Mouse (Mus musculus) forebrain, postnatal 0 days (tissue): ENCODE measurements around the gene Igdcc3. TPM values are rescaled to one million over a fixed set of nuclear protein-coding genes. Genes with fewer than 3 reads are reported as not detected.
"Not testable (repeated sequence)": the region's sequence is repeated elsewhere in the genome, so short reads cannot be mapped to it uniquely, and the experiment has no call there.

Source experiments
- ATAC-seq: fragments of 200-750 bp; cut with Nextera tagmentation; 2 replicates; pipeline ENCODE4 v1.8.0; 2017; ENCODE audit warnings: mild to moderate bottlenecking, moderate library complexity
- DNase-seq: peaks from one replicate; pipeline ENCODE4 v3.0.0-alpha.2; 2015
- H3K27ac ChIP-seq: fragments of 300-500 bp; sonication (generic); 2 replicates; pipeline ENCODE4 v1.5.1; 2014; ENCODE audit warnings: low read depth, mild to moderate bottlenecking, antibody characterized with exemption, low read length, moderate library complexity, mixed read lengths
- H3K27me3 ChIP-seq: fragments of 300-500 bp; sonication (generic); 2 replicates; pipeline ENCODE4 v1.6.1; 2014; ENCODE audit warnings: mild to moderate bottlenecking, low read length, mixed read lengths; ENCODE audit not compliant: insufficient read depth
- H3K36me3 ChIP-seq: fragments of 300-500 bp; sonication (generic); 2 replicates; pipeline ENCODE4 v1.6.1; 2014; ENCODE audit warnings: mild to moderate bottlenecking, moderate library complexity; ENCODE audit not compliant: insufficient read depth
- H3K4me1 ChIP-seq: fragments of 300-500 bp; sonication (generic); 2 replicates; pipeline ENCODE4 v1.6.1; 2014; ENCODE audit warnings: antibody characterized with exemption; ENCODE audit not compliant: insufficient read depth
- H3K4me2 ChIP-seq: fragments of 300-500 bp; sonication (generic); 2 replicates; pipeline ENCODE4 v1.6.1; 2014; ENCODE audit warnings: low read depth, mild to moderate bottlenecking, moderate library complexity
- H3K4me3 ChIP-seq: fragments of 300-500 bp; sonication (generic); 2 replicates; pipeline ENCODE4 v1.5.1; 2014; ENCODE audit warnings: low read depth, low read length, mixed read lengths
- H3K9ac ChIP-seq: fragments of 300-500 bp; sonication (generic); 2 replicates; pipeline ENCODE4 v1.6.1; 2014; ENCODE audit warnings: mild to moderate bottlenecking
- H3K9me3 ChIP-seq: fragments of 300-500 bp; sonication (generic); 2 replicates; pipeline ENCODE4 v1.6.1; 2016; ENCODE audit warnings: low read length
- CTCF ChIP-seq: sonication (generic); IDR thresholded peaks from 2 replicates; pipeline ENCODE4 v1.5.1; 2016; ENCODE audit warnings: antibody characterized with exemption, control low read depth, low read depth
- WGBS: fragments of 180-500 bp; shearing (Covaris S2); extraction: QIAGEN DNeasy Blood & Tissue Kit; methylation state at CpG from one replicate; pipeline ENCODE4 v1.1.7; 2014; 5-methylcytosine and 5-hydroxymethylcytosine counted together
- polyA plus RNA-seq: library from polyadenylated mRNA; unstranded; fragments of >200 nt; fragmentation: Nextera tagmentation; extraction: Ambion mirVana; gene quantifications from 2 replicates; pipeline ENCODE4 v1.2.1, GENCODE M21; 2015
- total RNA-seq: library from RNA; depleted of rRNA; stranded (reverse); fragments of >200 nt; gene quantifications from 2 replicates; pipeline ENCODE4 v1.2.3, GENCODE M21; 2014

The Igdcc3 gene
- total and polyA plus RNA-seq, 2 experiments from 2014 or later: 3.0 to 4.2 TPM

DNA sequence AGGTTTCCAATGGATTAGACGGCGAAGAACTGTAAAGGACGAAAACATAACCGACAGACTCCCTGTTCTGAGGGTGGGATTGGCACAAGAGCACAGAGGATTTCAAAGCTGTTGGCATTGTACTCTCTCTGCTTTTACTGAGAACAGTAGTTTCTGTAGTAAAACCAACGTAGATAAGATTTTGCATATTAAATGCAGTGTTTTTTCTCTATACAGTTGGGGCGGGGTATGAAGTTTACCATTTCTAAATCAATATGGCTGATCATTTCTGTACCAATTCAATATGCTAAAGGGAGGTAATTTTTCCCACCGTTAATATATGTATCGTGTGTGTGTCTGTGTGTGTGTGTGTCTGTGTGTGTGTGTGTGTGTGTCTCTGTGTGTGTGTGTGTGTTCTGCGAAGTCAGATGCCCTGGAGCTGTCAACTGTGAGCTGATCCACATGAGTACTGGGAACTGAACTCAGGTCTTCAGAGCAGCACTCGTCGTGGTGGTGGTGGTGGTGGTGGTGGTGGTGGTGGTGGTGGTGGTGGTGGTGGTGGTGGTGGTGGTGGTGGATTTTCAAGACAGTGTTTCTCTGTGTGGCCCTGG, 61.3 kb downstream of the Igdcc3 start:
- ATAC-seq: peak; percentile 8; the same call in 1 of the 2 replicates
- 19% methylated on average over 11 of the region's 11 CpGs for WGBS
- Histone ChIP-seq H3K27me3 (no peaks in the 10 kb centered on the region), H3K27ac (peak overlapping the region; percentile 89), H3K36me3 (no peaks in the 10 kb centered on the region), H3K4me3 (peak overlapping the region; percentile 50), H3K4me1 (no peaks in the 10 kb centered on the region), H3K4me2 (peak overlapping the region; percentile 53), H3K9ac (peak overlapping the region; percentile 73), H3K9me3 (no peaks in the 10 kb centered on the region)
- no peak for DNase-seq
- TF ChIP-seq CTCF: no peak

- H3K36me3 ChIP-seq: no peaks in the 10 kb centered on the region
- WGBS: 73% methylated on average over 11 of the region's 11 CpGs
- H3K27me3 ChIP-seq: no peaks in the 10 kb centered on the region
- H3K9me3 ChIP-seq: no peaks in the 10 kb centered on the region
- no peak for TF ChIP-seq CTCF
- H3K4me2 ChIP-seq: no peak overlapping the region
- H3K4me3 ChIP-seq: no peak overlapping the region
- no peak overlapping the region for H3K27ac ChIP-seq
- ATAC-seq (no peak), DNase-seq (no peak)
- H3K9ac ChIP-seq: no peak overlapping the region
- no peaks in the 10 kb centered on the region for H3K4me1 ChIP-seq
Observed at GRCm38 (mm10) chr9:65205049-65205815, 64.2 kb downstream of the Igdcc3 start.

- not testable (repeated sequence) for H3K9ac ChIP-seq, H3K27ac ChIP-seq, H3K4me2 ChIP-seq, DNase-seq, H3K4me1 ChIP-seq, H3K9me3 ChIP-seq, H3K36me3 ChIP-seq, ATAC-seq, H3K4me3 ChIP-seq, H3K27me3 ChIP-seq
- 91% methylated on average over 7 of the region's 9 CpGs for WGBS
Observed at GRCm38 (mm10) chr9:65207041-65207815, 66.2 kb downstream of the Igdcc3 start.

DNA sequence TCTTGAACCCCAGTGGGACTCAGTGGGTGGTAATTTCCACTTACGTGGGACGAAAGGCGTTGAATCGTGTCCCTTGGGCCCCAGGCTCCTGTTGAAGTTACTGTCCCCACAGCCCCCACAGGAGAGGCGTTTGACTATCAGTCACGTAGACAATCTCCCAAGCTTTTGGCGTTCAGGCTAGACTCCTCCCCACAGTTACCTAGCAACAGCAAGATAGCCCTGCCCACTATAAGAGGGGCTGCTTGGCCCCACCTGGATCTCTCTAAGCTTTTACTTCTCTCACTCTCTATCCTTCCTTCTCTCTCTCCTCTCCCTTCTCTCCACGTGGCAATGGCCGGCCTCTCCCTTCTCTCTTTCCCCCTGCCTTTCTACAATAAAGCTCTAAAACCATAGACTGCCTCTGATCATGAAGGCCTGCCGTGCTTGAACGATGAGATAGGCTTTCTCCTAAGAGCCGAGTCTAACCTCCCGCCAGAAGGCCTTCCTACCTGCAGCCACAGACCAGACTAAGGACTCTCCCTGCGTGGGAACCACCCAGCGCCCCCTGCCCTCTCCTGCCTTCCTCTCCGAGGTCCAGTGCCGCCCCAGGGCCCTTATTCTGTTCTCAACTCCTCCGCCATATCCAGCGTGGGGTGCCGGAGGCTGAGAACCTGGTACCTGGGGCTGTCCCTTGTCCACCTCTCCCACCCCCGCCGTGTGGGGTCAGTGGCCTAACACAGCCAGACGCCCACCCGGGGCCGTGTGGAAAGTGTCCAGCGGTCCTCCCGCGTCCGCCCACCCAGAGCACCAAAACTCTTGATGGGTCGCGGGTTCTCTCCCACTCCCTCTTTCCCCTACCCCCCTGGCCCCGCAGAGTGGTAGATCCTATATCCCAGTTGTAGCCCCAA, 67.5 kb downstream of the Igdcc3 start:
- no peak for TF ChIP-seq CTCF
- Histone ChIP-seq H3K4me2 (no peak overlapping the region), H3K9me3 (no peaks in the 10 kb centered on the region), H3K27ac (no peak overlapping the region), H3K9ac (no peak overlapping the region), H3K36me3 (no peaks in the 10 kb centered on the region), H3K27me3 (no peaks in the 10 kb centered on the region), H3K4me1 (no peaks in the 10 kb centered on the region), H3K4me3 (no peak overlapping the region)
- 91% methylated on average over 32 of the region's 32 CpGs for WGBS
- no peak for DNase-seq
- ATAC-seq: no peak

- Histone ChIP-seq H3K36me3 (no peaks in the 10 kb centered on the region), H3K4me2 (no peak overlapping the region), H3K4me1 (0 out of 2 replicates have a peak, but pooled peaks cover 2% of the 10 kb centered on the region), H3K4me3 (no peak overlapping the region), H3K27me3 (no peaks in the 10 kb centered on the region), H3K9ac (no peak overlapping the region), H3K9me3 (no peaks in the 10 kb centered on the region), H3K27ac (no peak overlapping the region)
- no peak for TF ChIP-seq CTCF
- DNase-seq (no peak), ATAC-seq (no peak)
- WGBS: 32% methylated on average over 1 of the region's 1 CpGs
Observed at GRCm38 (mm10) chr9:65211598-65211997, 70.6 kb downstream of the Igdcc3 start.

DNA sequence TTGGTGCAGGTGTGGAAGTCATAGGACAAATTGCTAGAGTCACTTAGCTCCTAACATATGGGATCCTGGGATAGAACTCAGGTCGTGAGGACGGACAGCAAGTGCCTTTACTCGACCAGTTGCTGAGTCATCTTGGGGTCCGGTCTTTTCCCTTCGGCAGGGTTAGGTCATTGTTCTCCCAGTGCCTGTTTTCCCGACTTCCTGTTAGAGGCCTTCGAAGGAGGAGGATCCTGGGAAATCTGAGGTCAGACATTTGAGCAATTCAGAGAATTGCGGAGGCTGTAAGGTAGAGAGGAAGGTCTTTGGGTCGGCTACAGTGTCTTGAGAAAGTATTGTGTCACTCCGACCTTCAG, 73.4 kb downstream of the Igdcc3 start:
- no peaks in the 10 kb centered on the region for H3K27me3 ChIP-seq
- DNase-seq (no peak), ATAC-seq (no peak)
- 14% methylated on average over 10 of the region's 10 CpGs for WGBS
- H3K36me3 ChIP-seq: no peaks in the 10 kb centered on the region
- H3K9ac ChIP-seq: peak overlapping the region; percentile 89; the same call in 1 of the 2 replicates
- peak overlapping the region; percentile 85 for H3K27ac ChIP-seq
- peak overlapping the region; percentile 96 for H3K4me2 ChIP-seq
- peak overlapping the region; percentile 61 for H3K4me3 ChIP-seq
- no peak for TF ChIP-seq CTCF
- H3K4me1 ChIP-seq: 0 out of 2 replicates have a peak, but pooled peaks cover 2% of the 10 kb centered on the region
- H3K9me3 ChIP-seq: no peaks in the 10 kb centered on the region
